Mouse (Mus musculus): ENCODE data around the gene Zcchc18.
A peak's percentile ranks its signal among the peaks of the same experiment; 100 is the strongest.
"Not testable (repeated sequence)": the region's sequence is repeated elsewhere in the genome, so short reads cannot be mapped to it uniquely, and the experiment has no call there.

The Zcchc18 gene

GRCm38 (mm10) chrX:136992978-136993547, at the start of gene Zcchc18:
TSS of gene Zcchc18 (plus strand) at chrX:136993155.
- DNase-seq, result peak; percentile 48

- DNase-seq, result peak; percentile 30
Measured at GRCm38 (mm10) chrX:136957583-136958279, 35.2 kb upstream of the Zcchc18 start.

- not testable (repeated sequence) for DNase-seq
Measured at GRCm38 (mm10) chrX:136958300-136958699, 34.7 kb upstream of the Zcchc18 start.

- peak; percentile 0 for DNase-seq
Measured at GRCm38 (mm10) chrX:136959688-136960087, 33.3 kb upstream of the Zcchc18 start.

GRCm38 (mm10) chrX:136975397-136975796, 17.6 kb upstream of the Zcchc18 start, which contains the start of gene Tmsb15b2:
TSS of gene Tmsb15b2 (minus strand) at chrX:136975497.
- not testable (repeated sequence) for DNase-seq

GRCm38 (mm10) chrX:136976424-136977084, 16.4 kb upstream of the Zcchc18 start, which contains the start of the genes Tmsb15l and Tmsb15b1:
TSS of gene Tmsb15l (minus strand) at chrX:136976869.
TSS of gene Tmsb15b1 (minus strand) at chrX:136976874.
- DNase-seq, result peak; percentile 64

- DNase-seq, result no peak
Measured at GRCm38 (mm10) chrX:136978616-136979015, 14.3 kb upstream of the Zcchc18 start.

- DNase-seq, result no peak
Measured at GRCm38 (mm10) chrX:136986039-136986438, 6.9 kb upstream of the Zcchc18 start.

GRCm38 (mm10) chrX:136991274-136991673, 1.7 kb upstream of the Zcchc18 start:
- no peak for DNase-seq

GRCm38 (mm10) chrX:136992191-136992965, 577 bp upstream of the Zcchc18 start:
- DNase-seq, result no peak

GRCm38 (mm10) chrX:136993641-136994040, 686 bp downstream of the Zcchc18 start:
- no peak for DNase-seq

- no peak for DNase-seq
Measured at GRCm38 (mm10) chrX:136996256-136996655, 3.3 kb downstream of the Zcchc18 start.

- peak; percentile 49 for DNase-seq
Measured at GRCm38 (mm10) chrX:137015099-137015709, 22.2 kb downstream of the Zcchc18 start.

- no peak for DNase-seq
Measured at GRCm38 (mm10) chrX:137017668-137018067, 24.7 kb downstream of the Zcchc18 start.

GRCm38 (mm10) chrX:137019310-137019709, 26.4 kb downstream of the Zcchc18 start:
- peak; percentile 71 for DNase-seq

- peak; percentile 12 for DNase-seq
Measured at GRCm38 (mm10) chrX:137030916-137031315, 38.0 kb downstream of the Zcchc18 start.

GRCm38 (mm10) chrX:137031726-137032125, 38.8 kb downstream of the Zcchc18 start:
- DNase-seq, result no peak

- no peak for DNase-seq
Measured at GRCm38 (mm10) chrX:137034322-137034721, 41.4 kb downstream of the Zcchc18 start.

GRCm38 (mm10) chrX:137037470-137037999, 44.6 kb downstream of the Zcchc18 start:
- DNase-seq, result no peak

GRCm38 (mm10) chrX:137038000-137038483, 45.1 kb downstream of the Zcchc18 start, which contains the start of gene Slc25a53:
TSS of gene Slc25a53 (minus strand) at chrX:137038302.
- peak; percentile 86 for DNase-seq

- no peak for DNase-seq
Measured at GRCm38 (mm10) chrX:137038502-137038901, 45.5 kb downstream of the Zcchc18 start.
